Mouse (Mus musculus): Measurements from ENCODE around the gene Cnot1. TPM values are rescaled to one million over a fixed set of nuclear protein-coding genes. Genes with fewer than 3 reads are reported as not detected.
A peak's percentile ranks its signal among the peaks of the same experiment; 100 is the strongest.
"Not testable (repeated sequence)": the region's sequence is repeated elsewhere in the genome, so short reads cannot be mapped to it uniquely, and the experiment has no call there.

Gene Cnot1
- total and polyA plus RNA-seq, 3 experiments: 119 to 3,440 (median 259) TPM

GRCm38 (mm10) chr8:95795333-95796061 is 11.8 kb downstream of the Cnot1 start:
- not testable (repeated sequence) for H3K4me3 ChIP-seq (ENCODE audit: control insufficient read depth in 1 of 2, insufficient read depth in 1 of 2, low read depth in 2 of 2, low read length in 2 of 2); H3K27ac ChIP-seq (ENCODE audit: control insufficient read depth, low read depth, low read length); H3K4me1 ChIP-seq (ENCODE audit: control insufficient read depth in 1 of 2, insufficient read depth in 2 of 2, low read length in 2 of 2); H3K9me3 ChIP-seq (replicated peaks; ENCODE audit: insufficient read depth, low read length); H3K27me3 ChIP-seq (ENCODE audit: control insufficient read depth in 1 of 2, insufficient read depth in 2 of 2, low read length in 2 of 2); H3K9ac ChIP-seq (ENCODE audit: control insufficient read depth, low read depth, low read length, poor library complexity, severe bottlenecking); DNase-seq (ENCODE audit: low read depth, low spot score)
- Histone ChIP-seq H3K79me2 (ENCODE audit: control insufficient read depth, insufficient read depth, low read length, poor library complexity) (peaks cover 67% of the 10 kb centered on the region), H3K36me3 (ENCODE audit: control insufficient read depth in 1 of 2, insufficient read depth in 2 of 2, low read length in 2 of 2) (peaks cover 0 to 28% of the 10 kb centered on the region in 2 experiments)
- 0 out of 6 replicates have a peak, but pooled peaks of 1 of the 3 experiments have one; percentile 1 for TF ChIP-seq CTCF (IDR thresholded peaks at IDR 0.05 in 2 of 3, conservative IDR thresholded peaks at IDR 0.05 in 1 of 3; ENCODE audit: control insufficient read depth in 1 of 3, insufficient read depth in 1 of 3, low read depth in 2 of 3, low read length in 3 of 3, poor library complexity in 1 of 3, severe bottlenecking in 1 of 3)

GRCm38 (mm10) chr8:95785591-95785990 is 21.7 kb downstream of the Cnot1 start:
- no peak for DNase-seq (ENCODE audit: low read depth, low spot score)
- TF ChIP-seq RCOR1 (IDR thresholded peaks at IDR 0.05; ENCODE audit: low read depth, low read length): no peak
- no peak for TF ChIP-seq E2F4 (IDR thresholded peaks at IDR 0.05; ENCODE audit: borderline replicate concordance, low read depth, low read length)
- no peak for TF ChIP-seq UBTF (IDR thresholded peaks at IDR 0.05; ENCODE audit: borderline replicate concordance, insufficient read depth, low read depth, low read length)
- TF ChIP-seq USF1 (IDR thresholded peaks at IDR 0.05; ENCODE audit: low read depth, low read length): no peak
- TF ChIP-seq ZKSCAN1 (IDR thresholded peaks at IDR 0.05; ENCODE audit: low read depth, low read length): no peak
- no peak for TF ChIP-seq TCF12 (IDR thresholded peaks at IDR 0.05; ENCODE audit: low read depth, low read length)
- no peak for TF ChIP-seq SMC3 (IDR thresholded peaks at IDR 0.05; ENCODE audit: low read depth, low read length)
- no peak for TF ChIP-seq ZMIZ1 (IDR thresholded peaks at IDR 0.05; ENCODE audit: low read depth, low read length)
- TF ChIP-seq MAZ (IDR thresholded peaks at IDR 0.05; ENCODE audit: low read depth, low read length): no peak
- TF ChIP-seq USF2 (IDR thresholded peaks at IDR 0.05; ENCODE audit: borderline replicate concordance in 1 of 2, insufficient read depth in 1 of 2, low read depth in 1 of 2, low read length in 2 of 2): no peak
- TF ChIP-seq HCFC1 (IDR thresholded peaks at IDR 0.05; ENCODE audit: low read depth, low read length): no peak
- TF ChIP-seq CHD2 (IDR thresholded peaks at IDR 0.05; ENCODE audit: low read length): no peak
- no peak for TF ChIP-seq GATA1 (IDR thresholded peaks at IDR 0.05; ENCODE audit: low read depth, low read length)
- Histone ChIP-seq H3K36me3 (ENCODE audit: control insufficient read depth in 1 of 2, insufficient read depth in 2 of 2, low read length in 2 of 2) (peaks cover 7 to 63% of the 10 kb centered on the region in 2 experiments), H3K4me3 (ENCODE audit: control insufficient read depth in 1 of 2, insufficient read depth in 1 of 2, low read depth in 2 of 2, low read length in 2 of 2) (no peak overlapping the region), H3K79me2 (ENCODE audit: control insufficient read depth, insufficient read depth, low read length, poor library complexity) (peaks cover 32% of the 10 kb centered on the region), H3K4me1 (ENCODE audit: control insufficient read depth in 1 of 2, insufficient read depth in 2 of 2, low read length in 2 of 2) (peaks cover 0 to 10% of the 10 kb centered on the region in 2 experiments; a peak in 3 of 4 replicates), H3K27me3 (ENCODE audit: control insufficient read depth in 1 of 2, insufficient read depth in 2 of 2, low read length in 2 of 2) (no peaks in the 10 kb centered on the region), H3K27ac (ENCODE audit: control insufficient read depth, low read depth, low read length) (no peak overlapping the region), H3K9ac (ENCODE audit: control insufficient read depth, low read depth, low read length, poor library complexity, severe bottlenecking) (no peak overlapping the region), H3K9me3 (replicated peaks; ENCODE audit: insufficient read depth, low read length) (no peaks in the 10 kb centered on the region)
